Mouse (Mus musculus) E14TG2a.4 (cell line): ENCODE results near the gene Eapp.

Experiments
- CTCF ChIP-seq: conservative IDR thresholded peaks from 2 replicates; pipeline ENCODE4 v1.5.1; 2014; ENCODE audit warnings: low read length
- NANOG ChIP-seq: IDR thresholded peaks from 2 replicates; pipeline ENCODE4 v1.6.1; 2014; ENCODE audit warnings: borderline replicate concordance, low read length, mixed read lengths

DNA sequence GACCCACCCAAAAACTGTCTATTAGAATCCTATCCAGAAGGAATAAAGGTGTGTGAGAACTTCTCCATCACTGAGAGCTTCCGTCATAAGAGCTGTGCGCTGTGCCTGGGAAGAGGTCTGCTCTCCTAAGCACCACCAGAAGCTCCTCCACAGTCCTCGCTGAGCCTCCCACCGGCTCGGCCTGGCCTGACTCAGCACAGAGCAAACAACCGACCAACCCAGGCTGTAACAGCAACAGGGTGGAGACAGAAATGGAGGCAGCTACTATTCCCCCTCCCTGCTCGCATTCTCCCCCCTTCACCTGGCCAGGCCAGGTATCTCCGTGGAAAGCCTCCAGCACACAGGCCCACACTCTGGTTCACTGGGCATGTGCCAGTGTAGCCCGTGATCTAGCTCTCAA lies 19.0 kb downstream of the Eapp start:
- TF ChIP-seq CTCF (no peak), NANOG (no peak)
